35 mouse cellular contexts compared by ENCODE assay signal in genomic region chr17:56545945-56546344, GRCm38 (mm10). TPM values are rescaled to one million over a fixed set of nuclear protein-coding genes. Genes with fewer than 3 reads are reported as not detected.
DNase-seq lines count a peak whose midpoint lies in the region; ATAC-seq and TF ChIP-seq lines count a peak whose summit lies in the region.
"Had no signal": no experiment of that assay in that cellular context is flagged by ENCODE, and none has a peak within 500 bp of the region (broad histone marks: within the 10 kb centered on the region; RNA-seq: fewer than 3 reads in every experiment).

No protein-coding gene starts in this region.

- WGBS in liver, embryonic 11.5 days = 46% methylated on average over 1 of the region's 1 CpGs

- H3K9me3 ChIP-seq in ES-E14 (ENCODE audit: control insufficient read depth, insufficient read depth, low read depth, low read length) = no peaks in the 10 kb centered on the region
- H3K9me3 ChIP-seq in liver, embryonic 11.5 days (ENCODE audit: control insufficient read depth, low read length) = no peaks in the 10 kb centered on the region
- H3K9me3 ChIP-seq: embryonic facial prominence, embryonic 10.5 days; embryonic facial prominence, embryonic 15.5 days; heart, embryonic 13.5 days; intestine, embryonic 15.5 days; liver, embryonic 15.5 days; midbrain, embryonic 15.5 days; neural tube, embryonic 15.5 days had no signal

- no peak overlapping the region for H3K4me2 ChIP-seq in liver, embryonic 11.5 days
- H3K4me2 ChIP-seq: embryonic facial prominence, embryonic 15.5 days; heart, embryonic 13.5 days; intestine, embryonic 15.5 days; liver, embryonic 15.5 days; midbrain, embryonic 15.5 days; neural tube, embryonic 15.5 days had no signal

- DNase-seq in cerebellum, adult 9-10 months = peak; percentile 17
- peak; percentile 36 for DNase-seq in heart, adult 11 months
- DNase-seq in heart, adult 9 months (ENCODE audit: low spot score in 2 of 2) = no peak
- DNase-seq in ES-E14 (ENCODE audit: low read depth, low spot score) = no peak
- DNase-seq in liver, embryonic 11.5 days (ENCODE audit: low spot score) = peak; percentile 31
- DNase-seq: adrenal gland, adult 8-10 months; cerebellum, adult 11 months; gastrocnemius, adult 2 months; gastrocnemius, postnatal 36 days; heart, postnatal 10 days; kidney, adult 8-10 months; kidney, postnatal 10 days; left cerebral cortex, postnatal 4 days; right cerebral cortex, adult 18-20 months; thymus, adult 2 months; thymus, postnatal 36 days had no signal

- H3K4me3 ChIP-seq in ES-E14 (ENCODE audit: insufficient read depth in 1 of 2, low read depth in 1 of 2, low read length in 2 of 2, poor library complexity in 1 of 2, severe bottlenecking in 1 of 2) = no peak overlapping the region
- H3K4me3 ChIP-seq in liver, embryonic 11.5 days (ENCODE audit: low read depth, low read length) = no peak overlapping the region
- H3K4me3 ChIP-seq: embryonic facial prominence, embryonic 10.5 days; embryonic facial prominence, embryonic 15.5 days; gastrocnemius, adult 2 months; heart, adult 2 months; heart, embryonic 13.5 days; intestine, embryonic 15.5 days; liver, embryonic 15.5 days; midbrain, embryonic 15.5 days; neural tube, embryonic 15.5 days had no signal

- no peaks in the 10 kb centered on the region for H3K27me3 ChIP-seq in liver, embryonic 11.5 days (replicated peaks; ENCODE audit: control insufficient read depth, insufficient read depth, low read length)
- H3K27me3 ChIP-seq: embryonic facial prominence, embryonic 15.5 days; heart, embryonic 13.5 days; intestine, embryonic 15.5 days; midbrain, embryonic 15.5 days; neural tube, embryonic 15.5 days had no signal

- H3K27ac ChIP-seq in ES-E14 (ENCODE audit: insufficient read depth, low read depth, low read length, poor library complexity, severe bottlenecking) = no peak overlapping the region
- no peak overlapping the region for H3K27ac ChIP-seq in liver, embryonic 11.5 days (ENCODE audit: low read depth, low read length)
- H3K27ac ChIP-seq: embryonic facial prominence, embryonic 10.5 days; embryonic facial prominence, embryonic 15.5 days; gastrocnemius, adult 2 months; heart, adult 2 months; heart, embryonic 13.5 days; intestine, embryonic 15.5 days; liver, embryonic 15.5 days had no signal

- no peaks in the 10 kb centered on the region for H3K36me3 ChIP-seq in ES-E14 (ENCODE audit: control insufficient read depth, insufficient read depth, low read length, poor library complexity, severe bottlenecking)
- H3K36me3 ChIP-seq in liver, embryonic 11.5 days (ENCODE audit: control insufficient read depth, insufficient read depth, low read length) = no peaks in the 10 kb centered on the region
- H3K36me3 ChIP-seq: embryonic facial prominence, embryonic 10.5 days; embryonic facial prominence, embryonic 15.5 days; heart, embryonic 13.5 days; intestine, embryonic 15.5 days; liver, embryonic 15.5 days; midbrain, embryonic 15.5 days; neural tube, embryonic 15.5 days had no signal

- peaks cover 0 to 2% of the 10 kb centered on the region in 2 experiments; a peak in 2 of 4 replicates for H3K4me1 ChIP-seq in ES-E14 (ENCODE audit: control insufficient read depth in 2 of 2, insufficient read depth in 2 of 2, low read length in 2 of 2, poor library complexity in 1 of 2)
- no peaks in the 10 kb centered on the region for H3K4me1 ChIP-seq in liver, embryonic 11.5 days (replicated peaks; ENCODE audit: control insufficient read depth, insufficient read depth, low read length)
- H3K4me1 ChIP-seq: intestine, embryonic 15.5 days had no signal

- in situ Hi-C loops in ES-E14 (cut with MboI; ENCODE audit: low sequenced_read_pairs in 2 of 2, unreplicated experiment in 2 of 2) = no loop called here

- ATAC-seq in cerebellum, adult (ENCODE audit: insufficient number of reproducible peaks, low FRiP score, low TSS enrichment) = no peak
- no peak for ATAC-seq in liver, embryonic 11.5 days (replicated peaks; ENCODE audit: low FRiP score)
- ATAC-seq in erythroid progenitor cell, adult 5-6 weeks (replicated peaks; ENCODE audit: low FRiP score, poor library complexity, severe bottlenecking) = no peak
- no peak for ATAC-seq in activated CD4-positive, CD25-positive, alpha-beta regulatory T cell, adult 4 months
- ATAC-seq: hindbrain, embryonic 16.5 days; intestine, embryonic 15.5 days; midbrain, embryonic 15.5 days had no signal

- H3K9ac ChIP-seq in ES-E14 (ENCODE audit: insufficient read depth, low read depth, low read length, poor library complexity, severe bottlenecking) = no peak overlapping the region
- no peak overlapping the region for H3K9ac ChIP-seq in liver, embryonic 11.5 days (ENCODE audit: low read depth, low read length)
- H3K9ac ChIP-seq: embryonic facial prominence, embryonic 15.5 days; heart, embryonic 13.5 days; intestine, embryonic 15.5 days; liver, embryonic 15.5 days; midbrain, embryonic 15.5 days; neural tube, embryonic 15.5 days had no signal

TF ChIP-seq in ES-E14, 5 proteins besides CTCF, POLR2A, EP300 and RAD21:
- TF ChIP-seq ZC3H11A (IDR thresholded peaks at IDR 0.05; ENCODE audit: borderline replicate concordance, low read depth, low read length) (no peak), HCFC1 (IDR thresholded peaks at IDR 0.05; ENCODE audit: borderline replicate concordance, insufficient read depth, low read length) (peak; percentile 62; the same call in 1 of the 2 replicates)

RNA-seq across cellular contexts. Expression of gene Gm20219, which starts 8.2 kb away (rescaled TPM):
- total RNA-seq in ES-E14 (2012; rRNA removed) = 1.5 and 2.6 TPM in 2 replicates
- polyA plus RNA-seq in liver, embryonic 11.5 days (2014; fragmentation: Nextera tagmentation; extraction: Ambion mirVana) = 0.44 and 0.70 TPM in 2 replicates
- total RNA-seq in erythroid progenitor cell, adult 5-6 weeks (2015; ENCODE audit: low replicate concordance) = 6.1 TPM in 1 of 2 replicates, not detected in the other
- 1.2 TPM in 1 of 2 replicates, not detected in the other for total RNA-seq in erythroid progenitor cell, adult 5-6 weeks (2017; ENCODE audit: low replicate concordance)
- 1 to 10 TPM; 1.4 to 2.4 TPM for polyA plus RNA-seq in activated CD4-positive, CD25-positive, alpha-beta regulatory T cell, adult 4 months (2017; shearing (Covaris generic))

RNA-seq across cellular contexts. Expression of gene Znrf4, which starts 33.7 kb away (rescaled TPM):
- total RNA-seq in ES-E14 (2012; rRNA removed) = not detected in 2 replicates
- polyA plus RNA-seq in liver, embryonic 11.5 days (2014; fragmentation: Nextera tagmentation; extraction: Ambion mirVana) = not detected in 2 replicates
- total RNA-seq in erythroid progenitor cell, adult 5-6 weeks (2015; ENCODE audit: low replicate concordance) = not detected in 2 replicates
- total RNA-seq in erythroid progenitor cell, adult 5-6 weeks (2017; ENCODE audit: low replicate concordance) = not detected in 2 replicates
- not detected for polyA plus RNA-seq in activated CD4-positive, CD25-positive, alpha-beta regulatory T cell, adult 4 months (2017; shearing (Covaris generic))
- total RNA-seq: adrenal gland, adult 8-10 months; adrenal gland, postnatal 4 days; gastrocnemius, adult 2 months; gastrocnemius, postnatal 36 days; heart, adult 2 months; heart, postnatal 10 days; hematopoietic stem cell, adult 5-6 weeks; layer of hippocampus, postnatal 36 days; left cerebral cortex, postnatal 4 days had no signal
- polyA plus RNA-seq: embryonic facial prominence, embryonic 10.5 days; embryonic facial prominence, embryonic 15.5 days; heart, embryonic 13.5 days; hindbrain, embryonic 16.5 days; intestine, embryonic 15.5 days; large intestine, adult 2 months; limb, embryonic 14.5 days; liver, embryonic 15.5 days; lung, embryonic 16.5 days; midbrain, embryonic 15.5 days; neural tube, embryonic 15.5 days; spleen, adult 2 months had no signal

RNA-seq across cellular contexts. Expression of gene Safb2, which starts 38.4 kb away (rescaled TPM):
- total RNA-seq in ES-E14 (2012; rRNA removed) = 113 and 172 TPM in 2 replicates
- polyA plus RNA-seq in liver, embryonic 11.5 days (2014; fragmentation: Nextera tagmentation; extraction: Ambion mirVana) = 64.5 and 75.5 TPM in 2 replicates
- 107 and 153 TPM in 2 replicates for total RNA-seq in erythroid progenitor cell, adult 5-6 weeks (2015; ENCODE audit: low replicate concordance)
- total RNA-seq in erythroid progenitor cell, adult 5-6 weeks (2017; ENCODE audit: low replicate concordance) = 350 and 385 TPM in 2 replicates
- polyA plus RNA-seq in activated CD4-positive, CD25-positive, alpha-beta regulatory T cell, adult 4 months (2017; shearing (Covaris generic)) = 10 to 100 TPM; 39.6 to 40.2 TPM

RNA-seq across cellular contexts. Expression of gene Safb, which starts 38.7 kb away (rescaled TPM):
- total RNA-seq in ES-E14 (2012; rRNA removed) = 116 and 127 TPM in 2 replicates
- 93.1 and 96.5 TPM in 2 replicates for polyA plus RNA-seq in liver, embryonic 11.5 days (2014; fragmentation: Nextera tagmentation; extraction: Ambion mirVana)
- total RNA-seq in erythroid progenitor cell, adult 5-6 weeks (2015; ENCODE audit: low replicate concordance) = 120 and 141 TPM in 2 replicates
- 189 and 314 TPM in 2 replicates for total RNA-seq in erythroid progenitor cell, adult 5-6 weeks (2017; ENCODE audit: low replicate concordance)
- polyA plus RNA-seq in activated CD4-positive, CD25-positive, alpha-beta regulatory T cell, adult 4 months (2017; shearing (Covaris generic)) = 10 to 100 TPM; 34.0 to 45.4 TPM

Comparison
In these comparisons a context has a peak if more than half of its experiments do, and no peak if none do; other contexts are left out.
1. DNase-seq: peak in cerebellum, adult 9-10 months (single experiment), heart, adult 11 months (single experiment) and liver, embryonic 11.5 days (single experiment); none in heart, adult 9 months (0 of 2) and ES-E14 (single experiment).